Mouse (Mus musculus) activated CD4-positive, CD25-positive, alpha-beta regulatory T cell, adult 4 months (primary cell): ENCODE measurements around the gene Tmem247. TPM values are rescaled to one million over a fixed set of nuclear protein-coding genes. Genes with fewer than 3 reads are reported as not detected.

Experiments
- ATAC-seq: one replicate; pipeline ENCODE4 v1.8.0; 2017
- polyA plus RNA-seq, 2 experiments: library from polyadenylated mRNA; unstranded; fragments of 100-300 nt; shearing (Covaris generic); gene quantifications; one replicate each; pipeline ENCODE4 v1.2.1; 2017

Gene Tmem247
- polyA plus RNA-seq, 2 experiments from 2014 or later, result not detected

- no peak for ATAC-seq
Observed at GRCm38 (mm10) chr17:86964502-86964901, 47.4 kb downstream of the Tmem247 start.

- no peak for ATAC-seq
Observed at GRCm38 (mm10) chr17:86965121-86965520, 48.0 kb downstream of the Tmem247 start.

- ATAC-seq, result no peak
Observed at GRCm38 (mm10) chr17:86966040-86966439, 48.9 kb downstream of the Tmem247 start.

DNA sequence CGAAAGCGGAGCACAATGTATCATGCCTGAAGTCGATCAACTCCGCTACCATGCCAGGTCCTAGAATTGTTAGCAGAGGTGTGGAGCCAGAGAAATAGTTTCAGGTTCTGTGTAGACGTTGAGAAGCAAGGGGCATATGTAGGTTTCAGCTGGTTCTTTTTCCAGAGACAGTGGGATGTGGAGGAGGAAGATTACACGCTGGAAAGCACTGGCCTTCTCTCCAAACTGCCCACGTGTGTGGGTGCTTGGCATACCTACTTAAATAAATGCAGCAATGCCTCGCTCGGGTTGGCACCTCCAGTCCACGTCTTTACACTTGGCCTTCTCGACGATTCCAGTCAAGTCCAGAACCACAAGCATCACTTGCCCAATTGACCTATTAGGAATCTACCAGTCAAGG, 49.9 kb downstream of the Tmem247 start:
- no peak for ATAC-seq

DNA sequence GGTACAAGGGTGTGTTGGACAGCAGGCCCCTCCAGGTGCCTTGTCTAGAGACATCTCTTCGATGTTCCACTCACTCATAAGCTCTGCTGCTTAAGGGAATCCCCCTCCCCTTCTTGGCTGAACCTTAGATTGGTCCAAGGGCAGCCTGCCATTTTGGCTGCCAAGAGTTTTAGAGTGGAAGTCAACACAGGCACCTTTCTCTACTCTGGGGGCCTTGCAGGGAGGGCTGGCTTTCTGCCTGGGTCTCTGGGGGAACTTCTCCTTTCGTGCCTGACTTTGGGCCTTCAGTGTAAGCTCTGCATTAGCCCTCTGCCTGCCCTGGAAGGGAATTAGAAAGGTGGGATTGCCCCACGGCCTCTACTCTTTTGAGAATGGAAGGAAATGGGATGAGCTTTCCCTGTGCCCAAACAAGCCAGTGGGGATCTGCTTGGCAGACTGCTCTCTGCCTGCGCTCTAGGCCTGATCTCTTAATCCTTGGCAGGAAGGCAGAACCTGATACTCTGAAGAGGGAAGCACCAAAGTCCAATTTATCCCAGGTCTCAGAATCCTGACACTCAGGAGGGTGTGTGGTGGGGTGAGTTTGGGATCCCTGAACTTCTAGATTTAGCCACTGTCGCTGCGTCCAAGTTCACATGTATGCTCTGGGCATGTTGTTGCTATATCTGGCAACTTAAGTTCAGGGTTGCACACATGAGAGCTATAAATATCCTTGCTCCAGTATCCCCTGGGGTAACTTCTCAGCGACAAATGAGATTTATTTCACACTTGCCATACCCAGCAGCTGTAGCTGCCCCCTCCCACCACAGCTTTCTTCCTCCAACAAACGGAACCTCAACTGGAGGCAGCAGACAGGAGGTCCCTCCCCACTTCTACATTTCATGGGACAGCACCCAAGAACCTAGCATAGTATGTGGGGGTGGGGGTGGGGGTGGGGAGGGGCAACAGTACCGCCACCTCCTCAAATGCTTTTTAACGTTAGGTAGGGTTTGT, 50.7 kb downstream of the Tmem247 start:
- ATAC-seq, result no peak

DNA sequence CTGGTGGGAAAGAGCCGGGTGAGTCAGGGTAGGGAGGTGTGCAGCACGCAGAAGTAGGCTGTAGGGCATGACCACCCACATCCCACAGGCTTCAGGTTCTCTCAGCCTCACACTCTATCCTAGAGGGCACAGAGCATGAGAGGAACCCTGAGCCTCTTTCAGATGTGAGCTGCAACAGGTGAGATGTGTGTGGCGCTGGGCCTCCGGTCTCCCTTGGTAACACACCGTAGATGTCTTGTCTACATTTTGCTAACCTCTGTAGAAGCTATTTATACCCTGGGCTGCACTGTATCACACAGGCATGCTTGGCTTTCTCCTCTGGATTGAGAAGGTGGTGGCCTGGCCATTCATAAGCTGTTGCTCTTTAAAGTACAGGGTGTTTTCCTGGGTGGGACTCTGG, 51.4 kb downstream of the Tmem247 start:
- no peak for ATAC-seq

DNA sequence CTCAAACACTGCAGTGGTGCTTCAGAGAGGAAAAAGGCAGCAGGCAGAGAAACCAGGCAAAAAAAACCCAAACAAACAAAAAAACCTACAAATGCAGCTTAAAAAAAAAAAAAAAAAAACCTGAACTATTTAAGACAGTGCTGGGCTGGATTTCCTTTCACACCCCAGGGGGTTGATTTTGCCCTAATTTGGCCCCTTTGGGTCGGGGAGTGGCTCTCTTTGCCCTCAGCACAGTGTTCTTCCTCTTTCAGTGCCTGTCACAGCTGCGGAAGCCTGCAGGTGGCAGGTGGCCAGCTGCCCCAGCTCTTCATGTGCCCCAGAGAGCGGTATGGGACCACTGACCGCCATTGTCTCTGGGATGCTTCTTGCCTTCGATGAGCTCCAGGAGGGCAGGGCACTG, 52.4 kb downstream of the Tmem247 start:
- ATAC-seq, result peak; percentile 62

DNA sequence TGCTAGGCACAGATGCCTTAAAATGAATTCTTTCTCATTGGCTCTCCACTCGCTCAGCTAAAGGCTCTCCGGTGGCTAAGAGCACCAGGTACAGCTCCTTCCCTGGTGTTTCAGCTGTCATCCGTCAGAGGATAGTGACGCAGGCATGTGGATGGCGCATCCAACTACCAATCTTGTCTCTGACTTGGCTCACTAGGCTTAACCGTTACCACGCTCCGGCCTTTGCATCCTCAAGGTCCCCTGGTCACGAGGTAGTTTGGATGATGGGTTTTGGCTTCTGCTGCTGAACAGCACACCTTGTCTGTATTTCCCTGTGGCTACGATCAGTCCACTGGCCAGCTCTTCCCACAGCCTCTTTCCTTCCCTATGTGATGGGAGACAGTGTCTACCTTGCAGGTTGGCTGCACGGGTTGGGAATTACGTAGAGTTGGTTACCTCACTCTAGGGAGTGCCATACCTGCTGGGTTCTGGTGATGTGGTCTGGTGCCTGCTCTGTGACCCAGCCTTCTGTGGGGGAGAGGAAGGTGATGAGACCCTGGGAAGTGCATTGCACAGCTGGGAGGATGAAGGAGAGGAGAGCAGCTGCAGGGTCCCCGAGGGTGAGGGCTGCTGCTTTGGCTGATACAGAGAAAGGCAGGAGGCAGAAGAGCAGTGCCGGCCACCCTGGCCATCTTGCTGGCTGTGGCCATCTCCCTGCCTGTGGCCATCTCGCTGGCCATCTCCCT, 53.0 kb downstream of the Tmem247 start:
- ATAC-seq, result no peak

GRCm38 (mm10) chr17:86971036-86971435, 53.9 kb downstream of the Tmem247 start:
- no peak for ATAC-seq

DNA sequence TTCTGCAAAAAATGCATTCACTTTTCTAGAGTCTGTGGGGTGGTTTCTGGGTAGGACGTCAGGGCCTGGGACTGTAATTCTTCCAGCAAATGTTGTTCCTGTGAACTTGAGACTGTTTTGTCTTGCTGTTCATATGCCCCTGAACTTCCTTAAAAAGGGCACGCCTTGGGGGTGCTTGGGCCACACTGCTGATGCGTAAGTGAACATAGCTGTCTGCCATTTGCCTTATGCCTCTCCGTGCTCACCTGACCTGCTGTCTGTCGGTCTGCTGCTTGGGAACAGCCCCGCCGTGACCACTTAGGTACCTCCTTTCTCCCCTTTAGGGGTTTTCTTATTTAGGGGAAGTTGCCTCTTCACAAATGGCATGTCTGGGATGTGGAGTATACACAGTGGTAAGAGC, 54.7 kb downstream of the Tmem247 start:
- no peak for ATAC-seq

Other genes starting within 250 kb of the Tmem247 start
- gene Epas1, start 163.6 kb upstream of the Tmem247 start, polyA plus RNA-seq, result 1 to 10 TPM; 2.1 to 3.8 TPM
- not detected for gene Atp6v1e2, start 30.5 kb downstream of the Tmem247 start, polyA plus RNA-seq
- gene Rhoq, start 45.7 kb downstream of the Tmem247 start, polyA plus RNA-seq, result 1 to 10 TPM; 3.3 to 3.8 TPM
- 10 to 100 TPM; 19.5 to 25.3 TPM for gene Pigf, start 108.1 kb downstream of the Tmem247 start, polyA plus RNA-seq
- 100 to 1,000 TPM; 110 to 115 TPM for gene Cript, start 108.2 kb downstream of the Tmem247 start, polyA plus RNA-seq
- 1 to 10 TPM; 5.7 to 7.9 TPM for gene Socs5, start 190.3 kb downstream of the Tmem247 start, polyA plus RNA-seq